Mouse (Mus musculus) limb, embryonic 14.5 days (tissue): ENCODE measurements at regions not wholly inside any gene's neighbourhood (a gene's known extent, or its start where the extent isn't known, plus 50 kb on each side); places are given as distances from the start of the nearest gene placed in this dataset.

Experiments used
- ATAC-seq: fragments of 200-750 bp; cut with Nextera tagmentation; 2 replicates; pipeline ENCODE4 v1.8.0; 2017; ENCODE audit warnings: low read depth, moderate number of reproducible peaks, moderate TSS enrichment; ENCODE audit not compliant: low FRiP score
- DNase-seq: peaks from one replicate; pipeline ENCODE4 v3.0.0-alpha.2; 2015; ENCODE audit warnings: low spot score
- H3K27ac ChIP-seq: fragments of 300-500 bp; sonication (generic); replicated peaks from 2 replicates; pipeline ENCODE4 v1.5.1; 2014; ENCODE audit warnings: low read depth, mild to moderate bottlenecking, low read length, moderate library complexity, mixed read lengths
- H3K27me3 ChIP-seq: fragments of 300-500 bp; sonication (generic); 2 replicates; pipeline ENCODE4 v1.6.1; 2014; ENCODE audit warnings: low read length, mixed read lengths; ENCODE audit not compliant: control insufficient read depth, insufficient read depth
- H3K36me3 ChIP-seq: fragments of 300-500 bp; sonication (generic); 2 replicates; pipeline ENCODE4 v1.6.1; 2014; ENCODE audit warnings: mild to moderate bottlenecking, low read length, moderate library complexity, mixed read lengths; ENCODE audit not compliant: control insufficient read depth, insufficient read depth
- H3K4me1 ChIP-seq: fragments of 300-500 bp; sonication (generic); 2 replicates; pipeline ENCODE4 v1.6.1; 2014; ENCODE audit warnings: antibody characterized with exemption, low read length, mixed read lengths; ENCODE audit not compliant: control insufficient read depth, insufficient read depth
- H3K4me2 ChIP-seq: fragments of 300-500 bp; sonication (generic); replicated peaks from 2 replicates; pipeline ENCODE4 v1.6.1; 2014; ENCODE audit warnings: low read depth, mild to moderate bottlenecking, low read length, moderate library complexity; ENCODE audit not compliant: severe bottlenecking
- H3K4me3 ChIP-seq: fragments of 300-500 bp; sonication (generic); replicated peaks from 2 replicates; pipeline ENCODE4 v1.5.1; 2014; ENCODE audit warnings: low read length
- H3K9ac ChIP-seq: fragments of 300-500 bp; sonication (generic); 2 replicates; pipeline ENCODE4 v1.6.1; 2014; ENCODE audit warnings: mild to moderate bottlenecking, low read depth, low read length, moderate library complexity; ENCODE audit not compliant: severe bottlenecking
- H3K9me3 ChIP-seq: fragments of 300-500 bp; sonication (generic); 2 replicates; pipeline ENCODE4 v1.6.1; 2016; ENCODE audit warnings: low read length; ENCODE audit not compliant: control insufficient read depth
- POLR2A ChIP-seq: fragments of 200-500 bp; IDR thresholded peaks from 2 replicates; pipeline ENCODE4 v1.8.0; 2012; ENCODE audit warnings: inconsistent platforms, mild to moderate bottlenecking, moderate library complexity, borderline replicate concordance; ENCODE audit not compliant: insufficient read depth, insufficient read length; ENCODE audit errors: extremely low read depth
- WGBS: fragments of 180-500 bp; shearing (Covaris S2); extraction: QIAGEN DNeasy Blood & Tissue Kit; methylation state at CpG from one replicate; pipeline ENCODE4 v1.1.7; 2014; 5-methylcytosine and 5-hydroxymethylcytosine counted together

DNA sequence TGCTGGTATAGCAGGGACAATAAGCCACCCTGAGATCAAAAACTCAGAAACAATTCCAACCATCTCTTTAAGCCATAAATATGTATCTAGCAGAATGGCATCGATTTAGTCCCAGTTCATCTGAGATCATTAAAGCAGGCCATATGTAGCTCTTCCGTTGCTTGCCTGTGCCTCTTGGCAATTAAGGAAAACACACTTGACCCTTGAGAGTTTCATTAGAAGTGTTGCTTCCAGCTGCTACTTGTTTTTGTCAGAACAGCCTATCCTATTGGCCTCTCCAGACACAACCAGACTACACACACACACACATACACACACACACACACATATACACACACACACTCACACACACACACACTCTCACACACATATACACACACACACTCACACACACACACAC lies 71.5 kb upstream of the Actbl2 start:
- Histone ChIP-seq H3K4me2 (no peak overlapping the region), H3K4me1 (no peaks in the 10 kb centered on the region), H3K4me3 (no peak overlapping the region), H3K9ac (no peak overlapping the region), H3K36me3 (no peaks in the 10 kb centered on the region), H3K9me3 (no peaks in the 10 kb centered on the region), H3K27me3 (no peaks in the 10 kb centered on the region), H3K27ac (no peak overlapping the region)
- no peak for DNase-seq
- ATAC-seq, result no peak
- 39% methylated on average over 2 of the region's 2 CpGs for WGBS
- TF ChIP-seq POLR2A, result no peak

DNA sequence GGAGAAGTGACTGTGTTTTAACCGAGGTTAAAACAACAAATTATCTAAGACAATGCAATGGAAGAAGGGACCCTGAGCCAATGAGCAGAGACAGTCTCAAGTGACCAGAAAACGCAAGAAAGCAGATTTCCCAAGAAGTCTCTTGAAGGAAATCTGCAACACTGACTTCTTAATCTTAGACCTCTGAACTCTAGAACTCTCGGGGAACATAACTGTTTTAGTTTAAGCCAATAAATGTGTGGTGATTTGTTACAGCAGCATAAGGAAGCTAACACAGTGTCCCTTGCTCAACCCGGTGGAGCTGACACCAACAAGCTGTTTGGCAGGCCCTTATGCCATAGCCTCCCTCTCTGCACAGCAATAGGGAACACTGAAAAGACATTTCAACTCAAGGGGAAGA lies 69.0 kb upstream of the Actbl2 start:
- no peak overlapping the region for H3K4me3 ChIP-seq
- ATAC-seq, result no peak
- 65% methylated on average over 4 of the region's 4 CpGs for WGBS
- H3K9me3 ChIP-seq, result no peaks in the 10 kb centered on the region
- no peaks in the 10 kb centered on the region for H3K4me1 ChIP-seq
- no peak for DNase-seq
- H3K9ac ChIP-seq, result no peak overlapping the region
- no peak overlapping the region for H3K27ac ChIP-seq
- H3K27me3 ChIP-seq, result no peaks in the 10 kb centered on the region
- TF ChIP-seq POLR2A, result no peak
- H3K36me3 ChIP-seq, result no peaks in the 10 kb centered on the region
- no peak overlapping the region for H3K4me2 ChIP-seq

DNA sequence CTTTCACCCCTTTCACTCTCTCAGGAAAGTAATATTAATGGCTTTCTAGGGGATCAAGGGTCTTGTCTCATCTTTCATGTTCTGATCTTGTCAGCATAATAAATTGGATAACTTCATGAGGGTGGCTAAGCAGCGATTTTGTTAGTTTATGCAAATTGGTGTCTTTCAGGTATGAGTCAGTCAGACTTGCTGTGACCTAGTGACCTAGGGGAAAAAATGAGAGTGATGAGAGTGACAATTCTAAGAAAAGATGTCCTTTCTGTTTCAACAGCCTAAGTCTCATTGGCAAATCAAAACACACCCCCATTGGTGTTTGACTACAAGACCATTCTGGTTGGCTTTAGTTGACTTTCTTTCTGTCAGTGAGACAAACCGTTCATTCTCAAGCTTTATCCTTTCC lies 68.0 kb upstream of the Actbl2 start:
- H3K9ac ChIP-seq, result no peak overlapping the region
- H3K27ac ChIP-seq, result no peak overlapping the region
- no peak overlapping the region for H3K4me2 ChIP-seq
- no peaks in the 10 kb centered on the region for H3K36me3 ChIP-seq
- 86% methylated on average over 2 of the region's 2 CpGs for WGBS
- H3K9me3 ChIP-seq, result no peaks in the 10 kb centered on the region
- TF ChIP-seq POLR2A, result no peak
- no peak for ATAC-seq
- no peaks in the 10 kb centered on the region for H3K27me3 ChIP-seq
- no peak overlapping the region for H3K4me3 ChIP-seq
- DNase-seq, result no peak
- 0 out of 2 replicates have a peak, but pooled peaks cover 4% of the 10 kb centered on the region for H3K4me1 ChIP-seq

DNA sequence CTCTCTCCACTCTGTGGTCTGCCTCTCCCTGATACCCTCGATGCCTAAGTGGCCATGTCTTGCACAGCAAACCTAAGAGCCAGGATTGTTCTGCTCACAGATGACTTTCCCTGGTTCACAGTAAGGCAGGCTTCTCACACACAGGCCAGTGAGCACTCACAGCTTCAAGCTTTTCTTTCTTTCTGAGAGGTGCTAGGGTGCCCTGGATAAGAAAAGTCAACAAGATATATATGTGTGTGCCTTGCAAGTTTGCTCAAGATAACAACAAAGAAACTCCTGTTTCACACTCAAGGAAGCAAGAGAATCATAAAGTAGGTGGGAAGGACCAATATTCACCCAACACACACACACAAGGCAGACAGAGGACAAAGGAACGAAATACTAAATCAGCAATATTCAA lies 60.9 kb upstream of the Actbl2 start:
- H3K4me1 ChIP-seq, result 0 out of 2 replicates have a peak, but pooled peaks cover 4% of the 10 kb centered on the region
- no peak overlapping the region for H3K4me3 ChIP-seq
- no peak overlapping the region for H3K4me2 ChIP-seq
- H3K9me3 ChIP-seq, result no peaks in the 10 kb centered on the region
- no peaks in the 10 kb centered on the region for H3K36me3 ChIP-seq
- no peaks in the 10 kb centered on the region for H3K27me3 ChIP-seq
- DNase-seq, result no peak
- H3K9ac ChIP-seq, result no peak overlapping the region
- no peak overlapping the region for H3K27ac ChIP-seq
- no peak for ATAC-seq
- no peak for TF ChIP-seq POLR2A
- 67% methylated on average over 2 of the region's 2 CpGs for WGBS

DNA sequence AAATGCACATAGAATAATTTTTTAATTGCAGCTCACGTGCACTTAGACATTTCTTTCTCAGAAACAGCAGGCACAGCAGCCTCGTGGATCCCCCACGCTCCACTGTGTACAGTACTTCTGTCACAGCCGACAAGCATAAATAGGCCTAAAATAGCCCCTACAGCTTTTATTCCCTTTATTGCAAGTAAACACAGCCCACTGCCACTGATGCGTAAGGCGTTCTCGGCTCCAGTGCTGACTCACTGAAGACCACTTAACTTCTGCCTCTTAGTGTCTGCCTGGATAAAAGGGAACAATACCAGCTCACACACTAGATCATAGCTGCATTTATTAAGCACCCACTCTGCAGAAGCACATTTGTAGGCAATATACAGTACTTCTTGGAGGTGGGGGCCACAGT lies 60.5 kb upstream of the Actbl2 start:
- ATAC-seq (no peak), DNase-seq (no peak)
- Histone ChIP-seq H3K4me1 (0 out of 2 replicates have a peak, but pooled peaks cover 4% of the 10 kb centered on the region), H3K9ac (no peak overlapping the region), H3K4me3 (no peak overlapping the region), H3K9me3 (no peaks in the 10 kb centered on the region), H3K27ac (no peak overlapping the region), H3K4me2 (no peak overlapping the region), H3K27me3 (no peaks in the 10 kb centered on the region), H3K36me3 (no peaks in the 10 kb centered on the region)
- TF ChIP-seq POLR2A, result no peak
- WGBS, result 59% methylated on average over 7 of the region's 7 CpGs

DNA sequence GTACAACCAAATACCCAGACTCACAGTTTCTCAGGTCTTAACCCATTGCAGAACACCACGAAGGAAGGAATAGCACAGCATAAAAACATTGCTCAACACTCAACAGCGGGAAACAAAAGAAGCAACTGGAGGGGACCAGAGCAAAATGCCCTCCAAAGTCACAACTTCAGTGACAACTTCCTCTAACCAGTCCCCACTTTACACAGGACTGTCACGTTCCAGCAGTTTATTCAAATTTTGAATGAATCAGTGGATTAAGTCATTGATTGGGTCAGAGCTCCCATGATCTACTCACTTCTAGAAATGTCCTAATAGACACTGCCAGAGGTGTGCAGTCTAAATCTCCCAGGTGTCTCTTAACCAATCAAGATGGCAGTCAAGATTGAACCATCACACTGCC lies 53.3 kb upstream of the Actbl2 start:
- H3K4me3 ChIP-seq, result no peak overlapping the region
- no peak overlapping the region for H3K4me2 ChIP-seq
- no peaks in the 10 kb centered on the region for H3K36me3 ChIP-seq
- H3K9me3 ChIP-seq, result no peaks in the 10 kb centered on the region
- WGBS, result 84% methylated on average over 3 of the region's 3 CpGs
- no peak overlapping the region for H3K27ac ChIP-seq
- H3K4me1 ChIP-seq, result no peaks in the 10 kb centered on the region
- DNase-seq (no peak), ATAC-seq (no peak)
- TF ChIP-seq POLR2A, result no peak
- H3K27me3 ChIP-seq, result no peaks in the 10 kb centered on the region
- H3K9ac ChIP-seq, result no peak overlapping the region
